Mouse (Mus musculus): ENCODE measurements around the gene Ankrd44. TPM values are rescaled to one million over a fixed set of nuclear protein-coding genes. Genes with fewer than 3 reads are reported as not detected.

Ankrd44 gene
- polyA plus RNA-seq, 1 experiment = 0.55 TPM

- Histone ChIP-seq H3K4me1 (no peaks in the 10 kb centered on the region), H3K36me3 (replicated peaks; ENCODE audit: low read length) (peaks cover 7% of the 10 kb centered on the region), H3K4me3 (replicated peaks) (no peak overlapping the region), H3K27me3 (replicated peaks) (no peaks in the 10 kb centered on the region), H3K9me3 (no peaks in the 10 kb centered on the region)
- TF ChIP-seq FLI1 (IDR thresholded peaks at IDR 0.05; ENCODE audit: low read length) (no peak), GATA1 (IDR thresholded peaks at IDR 0.05; ENCODE audit: borderline replicate concordance, low read length) (no peak)
These were observed 191.1 kb downstream of the Ankrd44 start for GRCm38 (mm10) chr1:54734917-54735664.

DNA sequence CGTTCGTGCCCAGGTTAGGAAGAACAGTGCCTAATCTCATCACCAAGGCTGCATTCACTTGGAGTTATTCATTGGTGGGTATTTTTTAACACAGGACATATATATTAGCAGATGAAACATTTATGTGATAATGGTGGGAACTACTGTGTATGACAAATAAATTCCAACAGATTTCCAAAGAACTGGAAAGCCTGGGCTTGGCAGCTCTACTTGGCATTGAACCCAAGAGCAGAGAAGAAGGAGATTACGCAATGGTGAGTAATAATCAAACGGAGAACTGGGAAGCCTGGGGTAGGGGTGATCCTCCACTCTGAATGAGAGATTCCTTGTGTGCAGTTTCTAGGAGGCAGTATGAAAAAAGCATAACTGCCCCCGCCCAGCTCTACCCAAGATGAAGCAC, 196.9 kb downstream of the Ankrd44 start:
- Histone ChIP-seq H3K4me3 (replicated peaks) (no peak overlapping the region), H3K36me3 (replicated peaks; ENCODE audit: low read length) (peaks cover 25% of the 10 kb centered on the region), H3K9me3 (no peaks in the 10 kb centered on the region), H3K4me1 (no peaks in the 10 kb centered on the region), H3K27me3 (replicated peaks) (no peaks in the 10 kb centered on the region)
- no peak for TF ChIP-seq GATA1 (IDR thresholded peaks at IDR 0.05; ENCODE audit: borderline replicate concordance, low read length)
- no peak for TF ChIP-seq FLI1 (IDR thresholded peaks at IDR 0.05; ENCODE audit: low read length)

DNA sequence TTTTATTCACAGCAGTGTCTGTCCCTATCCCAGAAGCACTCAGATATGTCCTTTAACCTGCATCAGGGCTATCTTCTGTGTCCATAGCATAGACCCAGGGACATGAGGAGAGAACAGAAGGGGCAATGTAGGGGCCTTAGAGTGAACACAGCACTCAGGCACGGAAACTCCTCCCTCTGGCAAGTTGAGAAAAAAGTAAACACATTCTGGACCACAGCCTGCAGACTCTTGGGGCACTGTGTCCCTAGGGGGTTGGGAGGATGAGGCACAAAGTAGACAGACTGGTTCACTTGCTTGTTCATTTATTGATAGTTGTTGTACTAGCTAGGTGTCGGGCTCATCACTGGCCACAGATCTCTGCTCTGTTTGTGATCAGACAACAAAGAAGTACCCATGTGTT, 199.6 kb downstream of the Ankrd44 start:
- no peak overlapping the region for H3K4me3 ChIP-seq (replicated peaks)
- H3K27me3 ChIP-seq (replicated peaks) = no peaks in the 10 kb centered on the region
- peaks cover 29% of the 10 kb centered on the region for H3K36me3 ChIP-seq (replicated peaks; ENCODE audit: low read length)
- H3K4me1 ChIP-seq = no peaks in the 10 kb centered on the region
- H3K9me3 ChIP-seq = no peaks in the 10 kb centered on the region
- TF ChIP-seq GATA1 (IDR thresholded peaks at IDR 0.05; ENCODE audit: borderline replicate concordance, low read length) (no peak), FLI1 (IDR thresholded peaks at IDR 0.05; ENCODE audit: low read length) (no peak)

- Histone ChIP-seq H3K4me3 (replicated peaks) (no peak overlapping the region), H3K27me3 (replicated peaks) (no peaks in the 10 kb centered on the region), H3K9me3 (peaks cover 7% of the 10 kb centered on the region), H3K4me1 (peaks cover 9% of the 10 kb centered on the region; the same call in 1 of the 2 replicates), H3K36me3 (replicated peaks; ENCODE audit: low read length) (peaks cover 15% of the 10 kb centered on the region)
- TF ChIP-seq FLI1 (IDR thresholded peaks at IDR 0.05; ENCODE audit: low read length) (no peak), GATA1 (IDR thresholded peaks at IDR 0.05; ENCODE audit: borderline replicate concordance, low read length) (no peak)
These were observed 209.3 kb downstream of the Ankrd44 start for GRCm38 (mm10) chr1:54716921-54717320.

- peaks cover 15% of the 10 kb centered on the region for H3K4me1 ChIP-seq
- no peak overlapping the region for H3K4me3 ChIP-seq (replicated peaks)
- H3K27me3 ChIP-seq (replicated peaks) = no peaks in the 10 kb centered on the region
- H3K36me3 ChIP-seq (replicated peaks; ENCODE audit: low read length) = peaks cover 16% of the 10 kb centered on the region
- TF ChIP-seq GATA1 (IDR thresholded peaks at IDR 0.05; ENCODE audit: borderline replicate concordance, low read length) (no peak), FLI1 (IDR thresholded peaks at IDR 0.05; ENCODE audit: low read length) (no peak)
- H3K9me3 ChIP-seq = peaks cover 8% of the 10 kb centered on the region
These were observed 211.0 kb downstream of the Ankrd44 start for GRCm38 (mm10) chr1:54715061-54715760.

- H3K36me3 ChIP-seq (replicated peaks; ENCODE audit: low read length) = peaks cover 18% of the 10 kb centered on the region
- H3K4me1 ChIP-seq = peaks cover 17% of the 10 kb centered on the region
- H3K4me3 ChIP-seq (replicated peaks) = no peak overlapping the region
- no peak for TF ChIP-seq FLI1 (IDR thresholded peaks at IDR 0.05; ENCODE audit: low read length)
- no peak for TF ChIP-seq GATA1 (IDR thresholded peaks at IDR 0.05; ENCODE audit: borderline replicate concordance, low read length)
- peaks cover 8% of the 10 kb centered on the region for H3K9me3 ChIP-seq
- no peaks in the 10 kb centered on the region for H3K27me3 ChIP-seq (replicated peaks)
These were observed 212.7 kb downstream of the Ankrd44 start for GRCm38 (mm10) chr1:54713231-54714173.

- Histone ChIP-seq H3K4me3 (replicated peaks) (no peak overlapping the region), H3K9me3 (peaks cover 8% of the 10 kb centered on the region)
- TF ChIP-seq GATA1 (IDR thresholded peaks at IDR 0.05; ENCODE audit: borderline replicate concordance, low read length) (no peak), FLI1 (IDR thresholded peaks at IDR 0.05; ENCODE audit: low read length) (no peak)
These were observed 214.6 kb downstream of the Ankrd44 start for GRCm38 (mm10) chr1:54711568-54711967.

GRCm38 (mm10) chr1:54710550-54710949, 215.6 kb downstream of the Ankrd44 start:
- Histone ChIP-seq H3K9me3 (peaks cover 8% of the 10 kb centered on the region), H3K27me3 (replicated peaks) (no peaks in the 10 kb centered on the region), H3K4me3 (replicated peaks) (no peak overlapping the region), H3K4me1 (peaks cover 12% of the 10 kb centered on the region), H3K36me3 (replicated peaks; ENCODE audit: low read length) (peaks cover 16% of the 10 kb centered on the region)
- no peak for TF ChIP-seq FLI1 (IDR thresholded peaks at IDR 0.05; ENCODE audit: low read length)
- no peak for TF ChIP-seq GATA1 (IDR thresholded peaks at IDR 0.05; ENCODE audit: borderline replicate concordance, low read length)

More at GRCm38 (mm10) chr1:54711568-54711967, 214.6 kb downstream of the Ankrd44 start:
- H3K27me3 ChIP-seq (replicated peaks) = no peaks in the 10 kb centered on the region
- peaks cover 12% of the 10 kb centered on the region for H3K4me1 ChIP-seq
- peaks cover 16% of the 10 kb centered on the region for H3K36me3 ChIP-seq (replicated peaks; ENCODE audit: low read length)

- Histone ChIP-seq H3K4me1 (peaks cover 9% of the 10 kb centered on the region), H3K9me3 (peaks cover 8% of the 10 kb centered on the region), H3K36me3 (replicated peaks; ENCODE audit: low read length) (peaks cover 16% of the 10 kb centered on the region), H3K4me3 (replicated peaks) (no peak overlapping the region), H3K27me3 (replicated peaks) (no peaks in the 10 kb centered on the region)
- TF ChIP-seq FLI1 (IDR thresholded peaks at IDR 0.05; ENCODE audit: low read length) = no peak
- TF ChIP-seq GATA1 (IDR thresholded peaks at IDR 0.05; ENCODE audit: borderline replicate concordance, low read length) = no peak
These were observed 218.2 kb downstream of the Ankrd44 start for GRCm38 (mm10) chr1:54707888-54708565.

Measured in megakaryocyte, embryonic 14.5 days (primary cell).